Mouse (Mus musculus) lung, postnatal 14 days (tissue): ENCODE data around the gene Rad51d.
A peak's percentile ranks its signal among the peaks of the same experiment; 100 is the strongest.
"Not testable (repeated sequence)": the region's sequence is repeated elsewhere in the genome, so short reads cannot be mapped to it uniquely, and the experiment has no call there.

Experiments used
- DNase-seq: peaks from one replicate; pipeline ENCODE4 v3.0.0; 2021

Rad51d gene

GRCm38 (mm10) chr11:82854111-82854510, 36.3 kb downstream of the Rad51d start:
- no peak for DNase-seq

DNA sequence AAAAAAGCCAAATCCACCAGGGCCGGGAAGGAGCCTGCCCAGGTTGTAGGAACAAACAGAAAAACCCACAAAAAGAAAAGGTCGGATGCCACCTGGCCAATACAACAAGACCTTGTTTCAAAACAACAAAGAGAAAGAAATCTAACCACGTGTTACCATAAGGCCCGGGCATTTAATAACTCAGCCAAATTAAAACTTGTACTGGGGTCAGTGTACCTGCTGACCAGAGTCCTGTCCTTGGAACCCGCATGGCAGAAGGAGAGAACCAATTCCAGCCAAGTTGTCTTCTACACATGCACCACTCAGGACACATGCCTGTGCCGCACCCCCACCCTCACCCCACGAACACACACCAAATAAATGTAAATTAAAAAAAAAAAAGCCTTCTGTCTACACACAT, 37.5 kb downstream of the Rad51d start:
- DNase-seq: no peak

- no peak for DNase-seq
Observed at GRCm38 (mm10) chr11:82852540-82852939, 37.9 kb downstream of the Rad51d start.

DNA sequence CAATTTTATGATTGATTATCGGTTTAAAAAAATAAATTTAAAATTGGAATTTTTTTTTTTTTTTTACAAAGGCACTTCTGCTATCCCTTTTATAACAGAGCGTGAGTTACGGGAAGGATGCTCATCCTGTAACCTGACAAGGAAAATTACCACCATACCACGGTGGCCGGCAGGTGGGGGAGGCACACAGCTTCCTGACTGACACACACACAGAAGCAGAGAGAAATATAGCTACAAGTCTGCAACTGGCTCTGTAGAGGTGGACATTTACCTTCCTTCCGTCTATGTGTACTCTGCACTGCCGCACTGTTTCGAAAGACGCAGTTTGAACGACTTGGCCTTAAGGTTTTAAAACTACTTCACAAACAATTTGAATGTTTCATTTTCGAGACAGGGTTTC, 38.3 kb downstream of the Rad51d start:
- DNase-seq: no peak

DNA sequence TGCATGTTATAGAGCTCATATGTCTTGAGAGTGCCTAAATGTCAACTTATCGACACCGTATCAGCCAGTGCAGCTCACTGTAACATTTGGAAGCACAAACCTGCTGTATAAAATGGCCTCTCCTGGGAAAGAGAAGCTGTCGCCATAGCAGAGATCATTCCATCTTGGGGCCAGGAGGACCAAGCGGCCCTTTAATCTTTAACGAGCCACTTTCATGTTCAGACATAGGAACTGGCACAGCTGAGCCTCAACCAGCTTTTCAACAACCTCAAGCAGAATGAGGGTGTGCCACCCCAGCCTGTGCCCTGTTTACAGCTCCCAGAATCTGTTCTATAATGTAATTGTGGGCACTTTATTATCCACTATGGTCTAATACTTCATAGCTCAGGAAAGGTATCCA, 40.2 kb downstream of the Rad51d start:
- no peak for DNase-seq

DNA sequence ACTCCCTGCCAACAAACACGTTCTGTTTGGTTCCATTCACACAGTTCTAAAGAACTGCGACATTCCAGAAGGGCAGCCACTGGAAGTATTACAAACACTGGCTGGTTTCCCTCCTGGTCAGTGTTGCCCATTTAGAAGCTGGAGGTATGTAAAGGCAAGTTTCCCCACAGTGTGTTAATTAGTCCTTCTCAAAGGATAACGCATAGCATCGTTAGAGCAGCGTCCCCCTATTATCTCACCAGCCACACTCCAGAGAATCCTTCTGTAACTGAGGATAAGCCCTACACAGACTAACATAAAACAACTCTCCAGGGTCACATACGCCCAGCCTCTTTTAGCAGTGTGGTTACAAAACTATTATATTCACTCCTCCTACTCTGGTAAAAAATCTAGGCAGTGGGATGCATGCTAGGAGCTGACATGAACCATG, 42.8 kb downstream of the Rad51d start:
- DNase-seq: no peak

DNA sequence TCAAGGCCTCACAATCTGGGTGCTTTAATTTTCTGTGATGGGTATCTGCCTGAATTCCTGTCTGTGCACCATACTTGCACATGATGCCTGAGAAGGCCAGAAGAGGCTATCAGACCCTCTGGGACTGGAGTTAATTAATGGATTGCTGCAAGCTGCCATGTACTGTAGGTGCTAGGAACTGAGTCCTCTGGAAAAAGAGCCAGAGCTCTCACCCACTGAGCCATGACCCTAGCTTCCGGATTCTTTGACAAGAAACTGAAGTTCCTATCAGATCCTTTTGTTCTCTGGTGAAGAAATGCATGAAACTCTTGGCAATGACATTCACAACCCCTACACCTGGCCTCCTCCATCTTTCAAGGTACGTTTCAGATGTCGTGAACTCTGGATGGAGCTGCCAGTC, 43.5 kb downstream of the Rad51d start:
- DNase-seq: no peak

DNA sequence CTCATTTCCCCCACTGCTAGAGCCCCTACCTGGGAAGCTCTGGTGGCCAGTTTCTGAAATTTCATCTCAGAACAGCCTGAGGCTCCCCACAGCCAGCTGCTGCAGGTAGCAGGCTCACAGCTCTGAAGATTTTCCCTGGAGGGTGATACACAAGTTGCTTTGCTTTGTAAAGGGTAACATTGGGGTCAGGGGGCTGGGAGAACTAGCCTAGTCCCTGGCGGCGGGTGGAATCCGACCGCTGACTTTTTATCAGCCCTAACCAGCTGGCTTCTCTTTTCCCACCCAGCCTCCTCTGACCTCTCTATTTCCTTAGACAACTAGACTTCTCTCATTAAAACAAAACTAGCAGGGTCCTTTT, 44.4 kb downstream of the Rad51d start:
- no peak for DNase-seq

- peak; percentile 67 for DNase-seq
Observed at GRCm38 (mm10) chr11:82845415-82846078, 44.9 kb downstream of the Rad51d start.

- no peak for DNase-seq
Observed at GRCm38 (mm10) chr11:82844771-82845414, 45.5 kb downstream of the Rad51d start.

DNA sequence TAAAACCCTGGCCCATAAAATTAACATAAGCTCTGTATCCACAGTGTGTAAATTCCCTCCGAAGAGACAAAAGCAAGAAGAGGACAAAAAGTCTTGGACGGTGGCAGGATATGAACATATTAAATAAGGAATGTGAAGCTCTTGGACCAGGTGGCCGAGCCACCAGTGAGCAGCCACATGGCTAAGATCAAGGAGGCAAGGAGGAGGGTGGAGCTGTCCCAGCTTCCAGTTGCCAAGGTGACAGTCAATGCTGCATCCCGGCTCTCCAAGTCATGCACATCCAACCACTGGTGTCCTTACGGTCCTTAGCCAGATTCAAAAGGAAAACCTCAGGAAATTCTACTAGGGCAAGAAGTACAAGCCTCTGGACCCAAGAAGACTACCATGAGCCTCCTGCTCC, 51.9 kb downstream of the Rad51d start:
- DNase-seq: no peak

DNA sequence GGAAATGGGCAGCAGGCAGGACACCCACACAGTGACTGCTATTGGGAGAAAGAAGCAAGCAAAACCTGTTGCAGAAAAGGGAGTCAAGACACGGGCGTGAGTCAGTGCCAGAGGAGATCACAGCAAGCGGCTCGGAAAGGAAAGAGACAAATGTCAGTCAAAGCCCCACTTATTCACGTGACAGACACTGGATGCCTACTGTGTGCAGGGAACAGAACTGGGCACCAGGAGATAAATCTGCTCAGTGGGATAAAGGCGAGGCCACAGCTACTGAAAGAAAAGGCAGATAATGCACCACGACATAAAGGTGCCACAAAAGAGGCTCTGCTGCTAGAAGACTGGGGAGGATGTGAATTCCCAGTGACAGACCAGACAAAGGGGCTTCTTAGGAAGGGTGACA, 52.6 kb downstream of the Rad51d start:
- DNase-seq: no peak

GRCm38 (mm10) chr11:82837192-82837591, 53.2 kb downstream of the Rad51d start:
- no peak for DNase-seq

- DNase-seq: no peak
Observed at GRCm38 (mm10) chr11:82835616-82836432, 54.6 kb downstream of the Rad51d start.

GRCm38 (mm10) chr11:82834359-82834758, 56.1 kb downstream of the Rad51d start:
- DNase-seq: not testable (repeated sequence)

DNA sequence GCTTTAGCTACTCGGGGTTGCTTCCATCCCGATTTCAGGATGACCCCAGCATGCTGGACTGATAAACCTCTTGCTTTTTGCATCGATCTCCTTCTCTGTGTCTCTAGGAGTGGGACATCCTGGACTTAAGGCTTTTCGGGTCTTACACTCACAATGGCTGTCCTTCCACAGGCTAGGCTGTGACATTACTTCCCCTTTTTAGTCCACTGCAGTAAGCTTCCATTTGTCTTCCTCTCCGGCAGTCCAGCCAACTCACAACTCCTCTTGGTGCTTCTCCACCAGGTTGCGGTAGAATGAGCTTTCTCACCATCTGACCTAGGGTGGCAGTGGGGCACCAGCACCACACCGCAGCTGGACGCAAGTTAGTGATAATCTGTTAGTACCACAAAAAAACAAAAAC, 56.5 kb downstream of the Rad51d start:
- DNase-seq: no peak

- DNase-seq: not testable (repeated sequence)
Observed at GRCm38 (mm10) chr11:82832402-82832801, 58.0 kb downstream of the Rad51d start.

DNA sequence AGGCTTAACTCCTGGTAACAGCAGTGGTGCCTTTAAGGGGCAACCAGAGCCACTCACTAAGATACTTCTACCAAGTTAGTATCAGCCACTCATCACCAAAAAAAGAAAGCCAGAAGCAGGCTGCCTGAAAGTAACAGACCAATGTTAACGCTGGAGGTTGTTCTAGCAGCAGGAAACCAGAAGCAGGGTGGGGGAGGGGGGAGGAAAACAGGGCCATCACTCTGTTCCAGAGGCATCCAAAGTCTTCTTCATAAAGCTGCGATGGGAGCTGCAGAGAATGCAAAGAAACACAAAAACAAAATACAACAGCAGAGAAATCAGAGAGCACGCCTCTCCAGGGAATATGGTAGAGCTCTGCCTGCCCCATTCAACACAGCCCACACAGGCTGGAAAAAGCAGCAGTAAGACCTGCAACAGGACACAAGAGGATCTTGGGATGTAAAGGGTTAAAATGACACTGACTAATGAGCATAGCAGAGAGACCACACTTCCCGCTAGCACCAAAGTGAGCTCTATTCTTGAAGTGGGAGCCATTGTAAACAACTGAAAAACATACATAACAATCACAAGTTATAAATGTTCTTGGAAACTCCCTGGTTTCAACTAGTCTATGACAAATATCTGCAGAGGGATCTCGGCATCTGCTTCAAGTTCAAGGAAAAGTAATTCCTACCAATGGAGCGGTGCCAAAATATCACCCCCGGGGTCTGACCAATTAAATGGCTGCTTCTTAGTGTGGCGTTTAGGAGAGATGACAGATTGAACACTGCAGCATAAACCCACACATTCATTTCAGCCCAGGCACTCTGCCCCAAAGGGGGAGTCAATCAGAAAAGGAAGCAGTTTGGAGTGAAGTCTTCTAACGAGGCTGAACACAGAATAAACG, 59.2 kb downstream of the Rad51d start:
- DNase-seq: no peak

DNA sequence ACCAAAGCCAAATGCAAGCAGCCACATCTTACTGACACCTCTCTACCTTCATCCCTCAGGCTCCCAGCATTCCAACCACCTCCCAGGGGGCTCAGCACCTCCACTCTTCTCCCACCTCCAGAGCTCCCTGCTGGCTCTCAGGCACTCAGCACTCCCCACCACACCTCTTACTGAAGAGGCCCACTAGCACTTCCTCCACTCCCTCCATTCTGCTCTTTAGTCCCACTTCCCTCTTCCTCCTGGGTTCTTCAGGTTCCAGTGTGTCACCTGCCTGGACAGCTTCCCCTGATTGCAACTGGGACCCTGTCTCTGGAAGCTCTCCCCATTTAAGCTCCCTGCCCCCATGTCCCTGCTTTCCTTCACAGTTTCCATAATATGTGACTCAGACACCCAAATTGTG, 63.6 kb downstream of the Rad51d start:
- no peak for DNase-seq
